Mouse (Mus musculus) embryonic facial prominence, embryonic 11.5 days (tissue): ENCODE results near the gene Lnx2. TPM values are rescaled to one million over a fixed set of nuclear protein-coding genes. Genes with fewer than 3 reads are reported as not detected.
A peak's percentile ranks its signal among the peaks of the same experiment; 100 is the strongest.

ENCODE experiments used
- ATAC-seq: fragments of 200-750 bp; cut with Nextera tagmentation; replicated peaks from 2 replicates; pipeline ENCODE4 v1.8.0; 2017; ENCODE audit warnings: low read depth; ENCODE audit not compliant: insufficient number of reproducible peaks, low FRiP score, low TSS enrichment
- DNase-seq: peaks from one replicate; pipeline ENCODE4 v3.0.0-alpha.2; 2015; ENCODE audit warnings: low spot score
- H3K27ac ChIP-seq: fragments of 300-500 bp; sonication (generic); replicated peaks from 2 replicates; pipeline ENCODE4 v1.5.1; 2014; ENCODE audit warnings: mild to moderate bottlenecking, low read depth, low read length, control low read depth
- H3K27me3 ChIP-seq: fragments of 300-500 bp; sonication (generic); 2 replicates; pipeline ENCODE4 v1.6.1; 2014; ENCODE audit warnings: mild to moderate bottlenecking, low read length, moderate library complexity, mixed read lengths; ENCODE audit not compliant: control insufficient read depth, insufficient read depth
- H3K36me3 ChIP-seq: fragments of 300-500 bp; sonication (generic); replicated peaks from 2 replicates; pipeline ENCODE4 v1.6.1; 2014; ENCODE audit warnings: low read depth, mild to moderate bottlenecking, low read length, moderate library complexity, mixed read lengths; ENCODE audit not compliant: control insufficient read depth, insufficient read depth
- H3K4me1 ChIP-seq: fragments of 300-500 bp; sonication (generic); 2 replicates; pipeline ENCODE4 v1.6.1; 2014; ENCODE audit warnings: low read length, mixed read lengths; ENCODE audit not compliant: control insufficient read depth, insufficient read depth
- H3K4me2 ChIP-seq: fragments of 300-500 bp; sonication (generic); 2 replicates; pipeline ENCODE4 v1.6.1; 2014; ENCODE audit warnings: low read depth, mild to moderate bottlenecking, control low read depth, low read length, moderate library complexity
- H3K4me3 ChIP-seq: fragments of 300-500 bp; sonication (generic); 2 replicates; pipeline ENCODE4 v1.5.1; 2014; ENCODE audit warnings: low read depth, low read length, control low read depth
- H3K9ac ChIP-seq: fragments of 300-500 bp; sonication (generic); replicated peaks from 2 replicates; pipeline ENCODE4 v1.6.1; 2014; ENCODE audit warnings: mild to moderate bottlenecking, control low read depth, low read length
- H3K9me3 ChIP-seq: fragments of 300-500 bp; sonication (generic); replicated peaks from 2 replicates; pipeline ENCODE4 v1.6.1; 2016; ENCODE audit warnings: mild to moderate bottlenecking, low read length, inconsistent platforms, mixed read lengths; ENCODE audit not compliant: control insufficient read depth
- WGBS: fragments of 180-500 bp; shearing (Covaris S2); extraction: QIAGEN DNeasy Blood & Tissue Kit; methylation state at CpG from one replicate; pipeline ENCODE4 v1.1.7; 2014; 5-methylcytosine and 5-hydroxymethylcytosine counted together
- polyA plus RNA-seq: library from polyadenylated mRNA; unstranded; fragments of >200 nt; fragmentation: Nextera tagmentation; extraction: Ambion mirVana; gene quantifications from 2 replicates; pipeline ENCODE4 v1.2.1, GENCODE M21; 2014

Lnx2 gene
- polyA plus RNA-seq, 1 experiment from 2014 or later: 11.3 TPM

GRCm38 (mm10) chr5:147017526-147017925, 58.9 kb downstream of the Lnx2 start:
- no peak overlapping the region for H3K9ac ChIP-seq
- H3K4me1 ChIP-seq: no peaks in the 10 kb centered on the region; the same call in 1 of the 2 replicates
- H3K9me3 ChIP-seq: no peaks in the 10 kb centered on the region
- WGBS: 75% methylated on average over 11 of the region's 11 CpGs
- no peak overlapping the region for H3K27ac ChIP-seq
- DNase-seq (no peak), ATAC-seq (no peak)
- no peak overlapping the region for H3K4me2 ChIP-seq
- H3K4me3 ChIP-seq: no peak overlapping the region
- H3K27me3 ChIP-seq: no peaks in the 10 kb centered on the region
- H3K36me3 ChIP-seq: no peaks in the 10 kb centered on the region

GRCm38 (mm10) chr5:147016622-147017021, 59.8 kb downstream of the Lnx2 start:
- Histone ChIP-seq H3K27ac (no peak overlapping the region), H3K27me3 (no peaks in the 10 kb centered on the region), H3K4me3 (no peak overlapping the region), H3K9me3 (no peaks in the 10 kb centered on the region), H3K36me3 (no peaks in the 10 kb centered on the region), H3K4me2 (no peak overlapping the region), H3K9ac (no peak overlapping the region), H3K4me1 (no peaks in the 10 kb centered on the region; the same call in 1 of the 2 replicates)
- DNase-seq (no peak), ATAC-seq (no peak; the same call in 1 of the 2 replicates)
- WGBS: 70% methylated on average over 12 of the region's 12 CpGs

GRCm38 (mm10) chr5:147015191-147015590, 61.2 kb downstream of the Lnx2 start:
- Histone ChIP-seq H3K27ac (no peak overlapping the region), H3K4me2 (no peak overlapping the region), H3K9ac (no peak overlapping the region), H3K27me3 (no peaks in the 10 kb centered on the region), H3K4me1 (no peaks in the 10 kb centered on the region; the same call in 1 of the 2 replicates), H3K4me3 (no peak overlapping the region), H3K36me3 (no peaks in the 10 kb centered on the region), H3K9me3 (no peaks in the 10 kb centered on the region)
- WGBS: 95% methylated on average over 7 of the region's 7 CpGs
- ATAC-seq: no peak
- no peak for DNase-seq

GRCm38 (mm10) chr5:147013845-147014244, 62.5 kb downstream of the Lnx2 start:
- DNase-seq: no peak
- Histone ChIP-seq H3K9me3 (no peaks in the 10 kb centered on the region), H3K9ac (no peak overlapping the region), H3K36me3 (no peaks in the 10 kb centered on the region), H3K27ac (no peak overlapping the region), H3K4me3 (no peak overlapping the region), H3K4me2 (no peak overlapping the region), H3K4me1 (no peaks in the 10 kb centered on the region; the same call in 1 of the 2 replicates), H3K27me3 (no peaks in the 10 kb centered on the region)
- 63% methylated on average over 6 of the region's 6 CpGs for WGBS
- ATAC-seq: no peak

- Histone ChIP-seq H3K27me3 (no peaks in the 10 kb centered on the region), H3K4me1 (no peaks in the 10 kb centered on the region), H3K9ac (no peak overlapping the region), H3K9me3 (no peaks in the 10 kb centered on the region), H3K36me3 (no peaks in the 10 kb centered on the region), H3K27ac (no peak overlapping the region), H3K4me2 (no peak overlapping the region), H3K4me3 (no peak overlapping the region)
- DNase-seq (no peak), ATAC-seq (0 out of 2 replicates have a peak, but pooled peaks have one; percentile 15)
- WGBS: 90% methylated on average over 10 of the region's 10 CpGs
Observed at GRCm38 (mm10) chr5:147011333-147011732, 65.1 kb downstream of the Lnx2 start.

- 67% methylated on average over 1 of the region's 1 CpGs for WGBS
Observed at GRCm38 (mm10) chr5:147003303-147003702, 73.1 kb downstream of the Lnx2 start.

GRCm38 (mm10) chr5:147001312-147001711, 75.1 kb downstream of the Lnx2 start:
- WGBS: 84% methylated on average over 4 of the region's 4 CpGs
- H3K4me3 ChIP-seq: no peak overlapping the region
- DNase-seq: no peak

More at GRCm38 (mm10) chr5:147003303-147003702, 73.1 kb downstream of the Lnx2 start:
- Histone ChIP-seq H3K27ac (no peak overlapping the region), H3K36me3 (no peaks in the 10 kb centered on the region), H3K4me1 (no peaks in the 10 kb centered on the region), H3K9ac (no peak overlapping the region), H3K4me3 (no peak overlapping the region), H3K9me3 (no peaks in the 10 kb centered on the region), H3K27me3 (no peaks in the 10 kb centered on the region), H3K4me2 (no peak overlapping the region)
- DNase-seq: no peak
- ATAC-seq: no peak

GRCm38 (mm10) chr5:146998802-146999201, 77.6 kb downstream of the Lnx2 start:
- WGBS: 89% methylated on average over 12 of the region's 12 CpGs
- Histone ChIP-seq H3K36me3 (no peaks in the 10 kb centered on the region), H3K9ac (no peak overlapping the region), H3K27me3 (no peaks in the 10 kb centered on the region), H3K27ac (no peak overlapping the region), H3K4me1 (no peaks in the 10 kb centered on the region), H3K4me3 (no peak overlapping the region), H3K9me3 (no peaks in the 10 kb centered on the region), H3K4me2 (no peak overlapping the region)
- ATAC-seq (no peak), DNase-seq (no peak)

More at GRCm38 (mm10) chr5:147001312-147001711, 75.1 kb downstream of the Lnx2 start:
- no peaks in the 10 kb centered on the region for H3K4me1 ChIP-seq
- H3K27ac ChIP-seq: no peak overlapping the region
- no peaks in the 10 kb centered on the region for H3K9me3 ChIP-seq
- H3K27me3 ChIP-seq: no peaks in the 10 kb centered on the region
- H3K36me3 ChIP-seq: no peaks in the 10 kb centered on the region
- no peak for ATAC-seq
- H3K4me2 ChIP-seq: no peak overlapping the region
- no peak overlapping the region for H3K9ac ChIP-seq
